Mouse (Mus musculus) layer of hippocampus, postnatal 25 days (tissue): ENCODE data around the gene Ap3b1. TPM values are rescaled to one million over a fixed set of nuclear protein-coding genes. Genes with fewer than 3 reads are reported as not detected.

ENCODE experiments used
- DNase-seq, 2 experiments: peaks; one replicate each; pipeline ENCODE4 v3.0.0; 2022; ENCODE audit warnings: mixed read lengths in 2 of 2, low spot score in 1 of 2; ENCODE audit errors: extremely low spot score in 1 of 2
- total RNA-seq, 2 experiments: library from RNA; stranded (reverse); gene quantifications; 2 replicates each; pipeline ENCODE4 v1.2.3; 2021

Gene Ap3b1
- total RNA-seq, 2 experiments from 2014 or later, result 51.4 to 57.4 TPM

DNA sequence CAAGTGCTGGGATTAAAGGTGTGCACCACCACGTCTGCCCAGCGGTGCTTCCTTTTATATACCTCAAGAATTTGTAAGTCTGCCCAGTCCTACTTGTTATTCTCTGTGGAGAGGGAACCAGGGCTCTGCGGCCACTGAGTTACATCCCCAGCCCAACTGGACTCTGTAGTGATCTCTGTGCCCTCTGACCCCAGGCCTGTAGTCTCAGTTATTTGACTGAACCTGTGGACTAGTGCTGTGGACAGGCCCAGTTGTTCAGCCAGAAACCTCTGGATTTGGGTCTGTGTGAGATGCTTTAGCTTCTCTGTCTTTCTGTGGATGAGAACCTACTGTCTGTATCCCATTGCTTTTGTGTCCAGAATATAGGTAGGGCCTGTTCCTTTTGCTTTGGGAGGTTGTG lies 15.4 kb downstream of the Ap3b1 start:
- no peak for DNase-seq

DNA sequence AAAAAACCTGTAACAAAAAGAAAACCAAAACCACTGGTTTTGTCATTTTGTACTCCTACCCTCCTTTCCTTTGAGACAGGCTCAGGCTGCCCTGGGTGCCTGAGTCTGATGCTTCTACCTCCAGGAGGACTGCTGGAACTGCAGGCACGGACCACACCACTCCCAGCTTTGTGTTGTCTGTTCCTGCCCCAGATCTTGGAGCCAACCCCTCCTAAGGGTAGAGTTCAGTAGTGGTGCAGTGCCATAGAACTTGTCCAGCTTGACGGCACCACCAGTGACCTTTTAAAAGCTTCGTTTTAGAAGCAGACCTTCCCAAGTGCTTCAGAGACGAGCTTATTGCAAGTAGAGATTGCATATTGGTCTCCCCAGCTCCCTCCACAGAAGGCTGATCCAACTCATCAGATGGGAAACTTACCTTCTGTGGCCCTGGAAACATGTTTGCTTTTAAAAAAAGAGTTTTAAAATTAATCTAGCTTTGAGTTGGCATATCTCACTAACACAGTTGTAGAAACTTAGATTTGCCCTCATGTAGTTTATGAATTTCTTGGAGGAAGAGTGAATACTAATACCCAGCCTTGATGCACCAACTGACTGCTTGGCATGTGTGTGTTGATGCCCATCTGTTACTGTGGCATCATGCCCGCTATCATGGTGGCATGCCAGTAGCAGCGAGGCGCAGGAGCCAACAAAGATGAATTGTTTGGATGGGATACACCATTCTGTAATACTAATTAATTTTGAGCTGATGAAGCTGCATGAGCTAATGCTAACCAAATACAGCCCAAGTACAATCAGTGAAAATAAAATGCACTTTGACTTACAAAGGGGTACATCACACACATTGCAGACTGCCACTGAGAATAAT lies 17.0 kb downstream of the Ap3b1 start:
- peak; percentile 74 to 83 for DNase-seq

DNA sequence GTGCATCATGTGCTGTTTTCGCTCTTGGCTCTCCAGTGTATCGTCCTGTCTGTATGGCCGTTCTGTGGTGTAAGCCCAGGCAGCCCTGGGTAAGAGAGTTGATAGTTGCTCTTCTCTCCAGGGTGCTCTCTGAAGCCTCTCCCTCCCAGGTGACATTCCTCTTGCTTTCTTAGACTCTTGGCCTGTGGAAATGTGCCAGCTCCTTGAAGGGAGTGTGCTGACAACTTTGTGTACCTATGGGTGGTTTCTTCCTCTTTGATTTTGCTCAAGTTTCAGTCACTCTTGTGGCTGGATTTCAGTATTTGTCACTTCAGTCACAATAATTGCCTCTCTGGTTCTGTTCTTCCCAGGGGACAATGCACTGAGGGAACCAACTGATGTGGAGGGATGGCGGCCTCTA lies 20.2 kb downstream of the Ap3b1 start:
- DNase-seq, result no peak

DNA sequence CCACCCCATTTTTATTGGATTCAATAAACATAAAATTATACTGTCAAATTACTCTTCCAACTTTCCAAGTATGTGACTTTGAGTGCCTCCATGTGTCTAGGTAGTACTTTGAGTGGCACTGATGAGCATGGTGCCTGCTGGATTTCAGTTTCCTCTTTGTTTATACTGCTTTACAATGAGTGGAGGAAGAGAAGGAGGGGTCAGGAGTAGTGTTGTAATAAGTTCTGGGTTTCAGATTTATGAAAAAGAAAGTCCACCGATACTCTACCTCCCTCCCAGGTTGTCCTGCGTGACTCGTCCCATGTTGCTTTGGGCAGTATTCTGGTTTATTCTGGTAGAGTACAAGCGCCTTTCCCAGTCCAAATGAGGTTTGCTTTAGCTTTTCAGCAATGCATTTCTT lies 22.7 kb downstream of the Ap3b1 start:
- no peak for DNase-seq

DNA sequence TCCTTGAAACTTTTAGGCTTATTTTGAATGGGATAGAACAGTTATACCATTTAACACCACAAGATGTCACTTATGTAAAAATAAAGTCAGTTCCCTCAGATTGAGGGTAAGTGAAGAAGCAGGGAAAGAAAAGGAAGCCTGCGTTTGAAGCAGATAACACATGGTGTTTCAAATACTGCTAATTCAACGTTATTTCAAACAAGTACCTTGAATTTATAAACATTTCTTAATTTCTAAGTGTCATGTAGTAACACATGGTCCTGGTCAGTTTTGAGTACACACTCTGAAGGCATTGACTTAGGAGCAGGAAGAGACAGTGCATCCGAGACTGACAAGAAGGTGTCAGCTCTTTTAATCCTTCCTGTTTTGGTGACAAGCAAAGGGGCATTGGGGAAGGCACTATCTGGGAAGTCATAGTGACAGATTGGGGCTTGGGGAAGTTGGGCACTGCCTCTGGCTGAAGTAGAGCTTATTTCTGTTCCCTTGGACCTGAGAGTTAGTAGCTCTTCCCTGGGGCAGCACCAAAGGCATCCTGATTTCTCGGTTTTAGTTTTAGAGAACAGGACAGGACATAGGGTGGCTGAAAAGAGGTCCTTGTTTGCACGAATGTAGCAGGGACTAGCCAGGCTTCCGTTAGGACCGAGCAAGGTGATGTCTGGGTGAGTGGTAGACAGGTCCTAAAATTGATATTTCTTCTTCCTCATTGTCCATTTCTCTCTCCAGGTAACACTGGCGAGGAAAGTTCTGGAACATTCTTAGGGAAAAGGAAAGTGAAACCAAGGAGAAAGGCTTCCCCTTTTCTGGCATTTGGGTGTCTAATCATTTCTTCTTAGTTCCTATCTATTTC lies 23.3 kb downstream of the Ap3b1 start:
- DNase-seq, result no peak

DNA sequence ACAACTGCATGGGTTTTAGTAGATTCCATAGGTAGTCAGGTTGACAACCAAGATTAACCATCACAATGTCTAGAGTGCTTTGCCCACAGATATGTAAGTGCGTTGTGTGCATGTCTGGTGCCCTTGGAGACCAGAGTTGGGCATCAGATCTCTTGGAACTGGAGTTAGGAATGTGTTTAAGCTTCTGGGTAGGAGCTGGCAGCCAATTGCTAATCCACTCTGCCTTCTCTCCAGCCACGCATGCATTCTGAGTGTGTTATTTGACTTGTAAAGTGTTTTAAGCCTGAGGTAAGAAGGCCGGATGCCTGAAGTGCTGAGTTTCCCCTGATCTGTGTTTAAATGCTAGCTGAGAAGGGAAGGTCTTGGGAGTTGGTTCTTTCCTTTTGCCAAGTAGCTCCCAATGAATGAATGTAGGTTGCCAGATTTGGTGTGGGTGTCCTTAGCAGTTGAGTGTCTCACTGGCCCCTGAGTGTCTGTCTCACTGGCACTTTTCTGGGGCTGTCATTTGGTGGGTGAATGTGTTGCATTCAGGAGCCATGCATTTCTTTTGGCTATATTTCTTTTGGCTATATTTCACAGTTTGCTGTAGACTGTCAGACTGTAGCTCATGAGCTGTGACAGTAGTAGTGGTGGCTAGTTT lies 26.3 kb downstream of the Ap3b1 start:
- no peak for DNase-seq

DNA sequence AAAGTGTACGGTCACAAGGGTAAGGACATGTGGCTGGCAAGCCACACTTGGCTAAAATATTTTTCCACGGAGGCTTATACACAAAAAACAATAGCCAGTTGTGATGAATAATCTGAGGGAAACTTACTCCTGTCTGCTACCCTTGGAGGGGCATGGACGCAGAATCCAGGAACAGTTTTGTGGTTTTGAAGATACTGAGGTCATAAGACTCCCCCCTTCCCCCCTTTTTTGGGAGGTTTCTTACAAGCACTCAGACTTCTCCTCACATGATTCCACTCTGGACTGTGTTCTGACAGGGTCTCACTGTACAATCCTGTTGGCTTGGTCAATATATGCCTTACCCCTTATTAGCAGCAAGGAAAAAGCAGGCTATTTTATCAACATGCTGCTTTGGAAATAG lies 29.8 kb downstream of the Ap3b1 start:
- no peak for DNase-seq

DNA sequence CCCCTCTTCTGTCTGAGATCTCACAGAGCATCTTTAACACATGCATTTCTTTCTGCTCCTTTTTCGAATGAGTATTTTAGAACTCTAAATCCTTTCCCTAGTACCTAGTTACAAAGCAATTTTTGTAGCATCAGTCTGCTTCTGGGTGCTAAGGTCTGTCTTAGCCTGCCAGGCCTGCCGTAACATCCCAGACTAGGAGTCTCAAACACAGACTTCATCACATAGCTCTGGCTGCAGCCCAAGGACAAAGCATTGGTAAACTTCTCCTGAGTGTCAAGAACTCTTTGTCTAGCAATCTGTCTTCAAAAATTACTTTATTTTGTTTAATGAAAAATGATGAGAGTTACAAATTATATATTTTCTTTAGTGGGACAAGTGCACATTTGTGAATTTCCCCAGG lies 30.8 kb downstream of the Ap3b1 start:
- no peak for DNase-seq

DNA sequence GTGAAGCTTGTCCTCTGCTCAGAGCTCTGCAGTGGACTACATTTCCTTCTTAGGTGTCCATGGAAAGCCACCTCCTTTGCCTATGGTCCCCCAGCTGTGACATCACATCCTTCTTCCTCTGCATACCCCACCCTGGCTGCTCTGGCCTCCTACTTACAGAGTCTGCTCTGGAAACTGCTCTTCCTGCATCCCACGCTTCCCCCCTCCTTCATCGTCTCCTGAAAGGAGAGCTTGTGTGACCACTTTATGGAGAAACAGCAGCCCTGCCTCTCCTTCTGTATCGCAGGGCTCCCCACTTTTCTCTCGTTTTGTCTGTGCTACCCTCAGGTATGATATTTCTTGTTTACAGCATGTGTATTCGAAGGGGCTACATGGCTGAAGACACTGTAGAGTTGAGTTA lies 33.5 kb downstream of the Ap3b1 start:
- no peak for DNase-seq

DNA sequence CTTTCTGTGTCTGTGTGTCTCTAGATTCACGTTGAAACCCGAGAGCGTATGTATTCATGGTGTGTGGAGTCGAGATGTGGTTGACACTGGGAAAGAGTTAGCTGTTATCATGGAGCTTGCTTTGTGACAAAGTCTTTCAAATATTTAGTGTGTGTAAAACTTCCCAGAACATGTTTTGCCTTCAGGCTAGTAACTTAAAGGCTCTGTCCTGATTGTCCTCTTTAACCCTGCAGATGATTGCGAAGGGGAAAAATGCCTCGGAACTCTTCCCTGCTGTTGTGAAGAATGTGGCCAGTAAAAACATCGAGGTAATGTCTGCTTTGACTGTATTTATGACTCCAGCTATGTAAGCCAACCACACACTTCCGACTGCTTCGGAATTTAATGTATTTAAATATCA lies 35.7 kb downstream of the Ap3b1 start:
- no peak for DNase-seq

DNA sequence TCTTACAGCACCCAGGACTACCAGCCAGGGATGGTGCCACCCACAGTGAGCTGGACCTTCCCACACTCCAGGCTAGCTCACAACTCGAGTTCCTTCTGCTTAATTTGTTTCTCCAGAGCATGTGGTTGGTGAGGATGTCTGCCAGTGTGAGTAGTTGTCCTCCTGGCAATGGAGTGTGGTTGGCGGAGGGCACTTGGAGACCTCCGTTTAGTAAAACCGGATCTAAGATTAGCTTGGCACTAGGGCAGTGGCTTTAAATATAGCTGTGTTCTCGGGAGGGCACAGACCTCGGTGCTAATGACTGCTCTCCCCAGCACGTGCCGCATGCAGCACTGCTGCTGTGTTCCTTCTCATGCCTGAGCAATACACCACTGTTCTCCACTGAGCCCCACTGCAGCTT lies 37.0 kb downstream of the Ap3b1 start:
- no peak for DNase-seq

DNA sequence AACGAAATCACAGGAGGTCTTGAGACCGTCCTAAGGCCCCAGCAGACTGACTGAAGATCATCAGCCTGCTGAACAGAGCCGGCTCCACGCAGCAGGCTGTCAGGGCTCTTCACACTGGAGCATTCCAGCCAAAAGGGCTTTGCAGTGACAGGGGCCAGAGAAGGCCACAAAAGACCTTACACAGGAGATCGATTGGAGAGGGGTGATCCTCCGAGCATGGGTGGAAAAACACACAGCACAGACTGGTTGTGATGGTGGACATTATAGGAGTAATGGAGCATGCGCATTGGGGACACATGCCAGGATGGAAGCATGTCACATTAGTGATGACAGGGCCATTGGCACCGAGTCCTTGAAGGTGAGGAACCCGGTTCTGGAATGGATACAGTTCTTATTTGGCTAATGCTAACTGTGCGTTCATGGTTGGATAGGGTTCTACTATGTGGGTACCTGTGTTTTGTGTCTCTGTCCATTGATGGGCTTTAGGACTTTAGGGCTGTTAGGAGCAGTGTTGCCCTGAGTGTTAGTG lies 37.7 kb downstream of the Ap3b1 start:
- no peak for DNase-seq

DNA sequence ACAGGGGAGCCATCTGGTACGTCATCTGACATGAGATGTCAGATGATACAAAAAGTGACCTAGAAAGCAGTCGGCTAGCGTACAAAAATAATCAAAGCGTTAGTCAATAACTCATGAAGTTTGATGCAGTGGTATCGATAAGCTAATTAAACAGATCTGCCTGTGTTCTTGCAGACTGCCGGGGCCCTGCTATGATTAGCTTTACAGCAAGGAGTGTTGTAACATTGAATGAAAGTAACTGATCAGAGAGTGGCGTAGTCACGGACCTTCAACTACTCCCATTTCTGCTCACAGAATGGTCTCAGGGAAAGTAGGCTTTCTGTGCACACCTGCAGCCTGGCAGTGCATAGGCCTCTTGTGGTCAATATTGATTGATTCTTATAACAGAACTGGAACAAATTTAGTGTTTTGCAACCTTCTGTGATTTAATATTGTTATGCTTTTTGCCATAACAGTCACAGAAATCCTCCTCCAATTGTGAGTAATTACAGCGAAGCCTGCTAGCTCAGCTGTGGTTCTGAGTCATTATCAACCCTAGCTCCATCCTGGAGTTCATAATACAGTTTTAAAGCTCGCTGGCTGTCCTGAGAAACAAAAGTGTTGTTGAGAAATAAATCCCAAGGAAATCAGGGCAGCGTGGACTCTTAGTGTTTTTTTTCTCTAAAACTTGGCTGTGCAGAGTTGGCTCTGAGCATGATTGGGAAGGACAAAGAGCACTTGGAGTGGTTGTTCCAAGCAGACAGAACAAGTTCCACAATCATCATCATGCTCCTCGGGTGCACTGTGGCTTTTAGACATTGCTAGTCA lies 40.0 kb downstream of the Ap3b1 start:
- no peak for DNase-seq

DNA sequence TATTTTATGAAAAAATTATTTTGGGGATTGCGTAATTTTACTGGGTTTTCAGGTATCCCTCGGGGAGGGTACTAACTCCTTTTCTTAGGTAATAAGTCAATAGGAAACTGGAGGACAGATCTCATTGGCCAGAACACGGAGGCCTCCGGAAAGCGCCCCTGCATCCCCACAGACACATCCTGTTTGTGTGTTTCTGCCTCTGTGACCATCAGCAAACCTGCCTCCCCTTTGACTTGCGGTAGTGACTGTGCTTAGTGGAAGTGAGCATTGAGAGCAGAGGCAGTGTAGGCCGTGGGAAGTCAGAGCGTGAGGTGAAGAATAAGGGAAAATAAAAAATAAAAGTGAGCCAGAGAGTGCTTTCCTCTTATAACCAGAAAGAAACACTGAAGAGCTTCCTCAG lies 41.7 kb downstream of the Ap3b1 start:
- DNase-seq, result no peak

DNA sequence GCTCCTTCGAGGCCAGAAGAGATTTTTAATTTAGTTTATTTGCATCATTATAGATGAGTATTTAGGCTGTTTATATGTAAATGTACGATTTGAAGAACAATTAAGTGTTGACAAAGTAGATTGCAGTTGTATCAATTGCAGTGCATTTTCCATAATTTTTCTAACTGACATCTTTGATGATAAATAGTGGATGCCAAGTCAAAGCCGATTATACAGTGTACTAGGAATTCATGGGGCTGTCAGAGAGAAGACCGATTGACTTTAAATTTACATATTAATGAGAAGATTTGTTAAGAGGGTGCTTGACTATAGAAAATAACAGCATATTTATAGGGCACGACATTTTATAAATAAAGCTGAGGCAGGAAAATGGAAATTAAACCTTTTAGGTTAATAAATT lies 64.8 kb downstream of the Ap3b1 start:
- no peak for DNase-seq

DNA sequence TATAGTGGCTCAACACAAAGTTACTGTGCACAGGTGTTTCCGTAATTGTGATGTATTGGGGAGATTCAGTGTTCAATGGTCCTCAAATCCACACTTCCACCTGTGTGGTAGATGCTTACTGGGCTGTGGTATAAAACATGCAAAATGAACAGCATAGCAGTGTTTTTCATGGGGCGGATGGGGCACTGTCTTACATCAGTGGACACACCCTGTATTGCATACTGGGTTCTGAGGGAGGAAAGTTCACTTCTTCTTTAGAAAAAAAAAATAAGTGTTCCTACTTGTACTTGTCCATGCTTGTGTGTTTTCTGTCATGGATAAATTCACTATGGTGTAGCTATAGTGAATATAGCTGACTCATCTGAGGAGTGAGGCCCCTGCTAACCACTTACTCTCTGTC lies 70.8 kb downstream of the Ap3b1 start:
- DNase-seq, result no peak

DNA sequence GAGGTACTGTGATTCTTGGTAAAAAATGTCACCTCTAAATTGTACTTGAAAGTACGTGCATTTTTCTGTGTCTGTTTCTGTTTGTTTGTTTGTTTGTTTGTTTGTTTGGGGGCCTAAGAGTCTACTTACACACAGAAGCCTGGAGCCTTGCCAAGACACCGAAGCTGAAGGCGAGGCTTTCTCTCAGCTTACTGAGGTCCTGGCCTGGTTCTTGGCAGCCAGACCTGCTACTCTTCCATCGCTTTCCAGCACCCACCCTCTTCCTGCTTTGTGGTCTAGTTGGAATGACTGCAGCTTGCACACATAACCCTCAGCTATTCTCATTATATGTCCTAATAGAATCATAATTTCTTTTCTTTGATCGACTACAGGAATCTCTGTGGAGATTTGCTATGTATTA lies 80.6 kb downstream of the Ap3b1 start:
- DNase-seq, result peak in 1 of 2 experiments; percentile 11

DNA sequence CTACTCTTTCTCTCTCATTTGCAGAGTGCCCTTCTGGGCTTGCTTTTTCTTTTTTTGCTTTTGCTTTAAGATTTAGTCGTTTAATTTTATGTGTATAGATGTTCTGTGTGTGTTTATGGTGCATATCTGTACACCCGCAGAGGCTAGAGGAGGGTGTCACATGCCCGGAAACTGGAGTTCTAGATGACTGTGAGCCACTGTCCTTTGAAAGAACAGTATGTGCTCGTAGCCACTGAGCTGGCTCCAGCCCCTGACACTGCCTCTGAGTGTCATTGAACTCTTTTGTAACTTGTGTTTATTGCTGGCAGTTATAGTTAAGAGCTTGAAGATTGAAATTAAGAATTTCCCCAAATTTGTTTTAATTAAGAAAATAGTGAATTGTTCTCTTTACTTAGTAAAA lies 82.4 kb downstream of the Ap3b1 start:
- no peak for DNase-seq

DNA sequence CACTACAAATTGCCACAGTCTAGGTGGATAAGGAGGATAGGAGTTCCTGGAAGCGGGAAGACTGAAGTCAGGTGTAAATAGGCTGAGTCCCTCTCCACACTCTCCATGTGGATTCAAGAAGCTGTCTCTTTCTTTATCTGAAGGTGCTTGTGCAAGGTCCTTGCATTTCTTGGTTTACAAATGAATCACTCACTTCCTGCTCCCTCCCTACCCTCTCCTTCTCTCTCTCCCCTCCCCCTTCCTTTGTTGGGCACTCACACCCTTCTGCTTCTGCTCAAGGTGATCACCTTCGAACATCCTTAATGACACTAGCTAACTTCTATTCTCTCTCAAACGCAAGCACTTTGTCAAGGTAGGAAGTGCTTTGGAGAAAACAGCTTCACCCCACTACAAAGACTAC lies 84.7 kb downstream of the Ap3b1 start:
- DNase-seq, result no peak

DNA sequence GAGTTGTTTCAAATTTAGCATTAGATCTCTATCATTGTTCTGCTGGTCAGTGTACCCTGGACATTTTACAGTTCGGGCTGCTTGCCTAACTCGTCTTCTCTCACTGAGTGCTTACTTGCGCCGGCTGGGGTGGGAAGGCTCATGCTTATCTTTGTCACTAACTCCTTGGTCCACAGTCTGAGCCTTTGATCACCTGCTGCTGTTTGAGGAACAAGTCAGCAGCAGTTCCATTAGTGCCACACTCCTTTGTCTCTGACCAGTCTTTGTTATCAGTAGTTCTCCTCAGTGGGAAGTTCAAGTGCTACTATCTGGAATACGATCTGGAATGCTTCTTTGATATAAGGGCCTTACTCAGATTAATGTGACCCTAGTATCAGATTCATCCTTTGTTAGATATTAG lies 86.3 kb downstream of the Ap3b1 start:
- DNase-seq, result no peak
